Mouse (Mus musculus): ENCODE results near the gene Pou2f1.

Gene Pou2f1

GRCm38 (mm10) chr1:165943270-165943669 is 59.2 kb downstream of the Pou2f1 start:
- DNase-seq = no peak

GRCm38 (mm10) chr1:165935466-165935818 is 67.0 kb downstream of the Pou2f1 start:
- no peak for DNase-seq

GRCm38 (mm10) chr1:165934648-165935465 is 67.6 kb downstream of the Pou2f1 start:
- peak; percentile 20 for DNase-seq

GRCm38 (mm10) chr1:165933915-165934647 is 68.4 kb downstream of the Pou2f1 start:
- DNase-seq = no peak

- no peak for DNase-seq
Observed at GRCm38 (mm10) chr1:165932842-165933241, 69.6 kb downstream of the Pou2f1 start.

- DNase-seq = no peak
Observed at GRCm38 (mm10) chr1:165930510-165930909, 72.0 kb downstream of the Pou2f1 start.

- DNase-seq = no peak
Observed at GRCm38 (mm10) chr1:165927507-165928279, 74.8 kb downstream of the Pou2f1 start.

GRCm38 (mm10) chr1:165925207-165925606 is 77.3 kb downstream of the Pou2f1 start:
- DNase-seq = no peak

- DNase-seq = no peak
Observed at GRCm38 (mm10) chr1:165922488-165922887, 80.0 kb downstream of the Pou2f1 start.

- DNase-seq = no peak
Observed at GRCm38 (mm10) chr1:165921026-165921425, 81.5 kb downstream of the Pou2f1 start.

GRCm38 (mm10) chr1:165914416-165914801 is 88.1 kb downstream of the Pou2f1 start:
- no peak for DNase-seq

GRCm38 (mm10) chr1:165913720-165914415 is 88.6 kb downstream of the Pou2f1 start:
- no peak for DNase-seq

GRCm38 (mm10) chr1:165909471-165909870 is 93.0 kb downstream of the Pou2f1 start:
- DNase-seq = no peak

- DNase-seq = no peak
Observed at GRCm38 (mm10) chr1:165908806-165909205, 93.7 kb downstream of the Pou2f1 start.

- no peak for DNase-seq
Observed at GRCm38 (mm10) chr1:165908153-165908552, 94.3 kb downstream of the Pou2f1 start.

GRCm38 (mm10) chr1:165903596-165903995 is 98.9 kb downstream of the Pou2f1 start:
- no peak for DNase-seq

GRCm38 (mm10) chr1:165891686-165892085 is 110.8 kb downstream of the Pou2f1 start:
- no peak for DNase-seq

- no peak for DNase-seq
Observed at GRCm38 (mm10) chr1:165882146-165882900, 120.2 kb downstream of the Pou2f1 start.

GRCm38 (mm10) chr1:165878751-165879150 is 123.7 kb downstream of the Pou2f1 start:
- no peak for DNase-seq

- DNase-seq = no peak
Observed at GRCm38 (mm10) chr1:165875520-165876284, 126.8 kb downstream of the Pou2f1 start.

GRCm38 (mm10) chr1:165874645-165875044 is 127.8 kb downstream of the Pou2f1 start:
- DNase-seq = no peak

All from right cerebral cortex, postnatal 4 days (tissue).